Mouse (Mus musculus): ENCODE measurements at regions not wholly inside any gene's neighbourhood (a gene's known extent, or its start where the extent isn't known, plus 50 kb on each side); places are given as distances from the start of the nearest gene placed in this dataset.

- Histone ChIP-seq H3K9me3 (ENCODE audit: control insufficient read depth, insufficient read depth, low read depth, low read length) (no peaks in the 10 kb centered on the region), H3K4me3 (ENCODE audit: insufficient read depth in 1 of 2, low read depth in 1 of 2, low read length in 2 of 2, poor library complexity in 1 of 2, severe bottlenecking in 1 of 2) (no peak overlapping the region), H3K36me3 (ENCODE audit: control insufficient read depth, insufficient read depth, low read length, poor library complexity, severe bottlenecking) (no peaks in the 10 kb centered on the region), H3K9ac (ENCODE audit: insufficient read depth, low read depth, low read length, poor library complexity, severe bottlenecking) (no peak overlapping the region), H3K4me1 (ENCODE audit: control insufficient read depth in 2 of 2, insufficient read depth in 2 of 2, low read length in 2 of 2, poor library complexity in 1 of 2) (no peaks in the 10 kb centered on the region), H3K27ac (ENCODE audit: insufficient read depth, low read depth, low read length, poor library complexity, severe bottlenecking) (no peak overlapping the region)
- TF ChIP-seq MAFK (IDR thresholded peaks at IDR 0.05; ENCODE audit: insufficient read depth, low read depth, low read length) (no peak), HCFC1 (IDR thresholded peaks at IDR 0.05; ENCODE audit: borderline replicate concordance, insufficient read depth, low read length) (no peak), ZC3H11A (IDR thresholded peaks at IDR 0.05; ENCODE audit: borderline replicate concordance, low read depth, low read length) (no peak), CHD2 (IDR thresholded peaks at IDR 0.05; ENCODE audit: low read depth, low read length) (no peak), ZNF384 (IDR thresholded peaks at IDR 0.05; ENCODE audit: low read depth, low read length) (no peak)
- in situ Hi-C loops (cut with MboI; ENCODE audit: low sequenced_read_pairs in 2 of 2, unreplicated experiment in 2 of 2): no loop called here
- no peak for DNase-seq (ENCODE audit: low read depth, low spot score)
These were observed 222.4 kb upstream of the Atp2b1 start for GRCm38 (mm10) chr10:98691816-98692215.

GRCm38 (mm10) chr10:98694690-98695370 is 219.4 kb upstream of the Atp2b1 start:
- no peaks in the 10 kb centered on the region for H3K36me3 ChIP-seq (ENCODE audit: control insufficient read depth, insufficient read depth, low read length, poor library complexity, severe bottlenecking)
- no peak overlapping the region for H3K4me3 ChIP-seq (ENCODE audit: insufficient read depth in 1 of 2, low read depth in 1 of 2, low read length in 2 of 2, poor library complexity in 1 of 2, severe bottlenecking in 1 of 2)
- no peaks in the 10 kb centered on the region for H3K9me3 ChIP-seq (ENCODE audit: control insufficient read depth, insufficient read depth, low read depth, low read length)
- no peak overlapping the region for H3K27ac ChIP-seq (ENCODE audit: insufficient read depth, low read depth, low read length, poor library complexity, severe bottlenecking)
- no peak for TF ChIP-seq MAFK (IDR thresholded peaks at IDR 0.05; ENCODE audit: insufficient read depth, low read depth, low read length)
- TF ChIP-seq CHD2 (IDR thresholded peaks at IDR 0.05; ENCODE audit: low read depth, low read length): no peak
- no peak for TF ChIP-seq ZC3H11A (IDR thresholded peaks at IDR 0.05; ENCODE audit: borderline replicate concordance, low read depth, low read length)
- TF ChIP-seq HCFC1 (IDR thresholded peaks at IDR 0.05; ENCODE audit: borderline replicate concordance, insufficient read depth, low read length): no peak
- no peak for TF ChIP-seq ZNF384 (IDR thresholded peaks at IDR 0.05; ENCODE audit: low read depth, low read length)
- no peak overlapping the region for H3K9ac ChIP-seq (ENCODE audit: insufficient read depth, low read depth, low read length, poor library complexity, severe bottlenecking)
- H3K4me1 ChIP-seq (ENCODE audit: control insufficient read depth in 2 of 2, insufficient read depth in 2 of 2, low read length in 2 of 2, poor library complexity in 1 of 2): no peaks in the 10 kb centered on the region; a peak in 1 of 4 replicates
- in situ Hi-C loops (cut with MboI; ENCODE audit: low sequenced_read_pairs in 2 of 2, unreplicated experiment in 2 of 2): no loop called here
- DNase-seq (ENCODE audit: low read depth, low spot score): no peak

GRCm38 (mm10) chr10:98695371-98695725 is 218.9 kb upstream of the Atp2b1 start:
- H3K9me3 ChIP-seq (ENCODE audit: control insufficient read depth, insufficient read depth, low read depth, low read length): no peaks in the 10 kb centered on the region
- no peak overlapping the region for H3K4me3 ChIP-seq (ENCODE audit: insufficient read depth in 1 of 2, low read depth in 1 of 2, low read length in 2 of 2, poor library complexity in 1 of 2, severe bottlenecking in 1 of 2)
- no peak overlapping the region for H3K9ac ChIP-seq (ENCODE audit: insufficient read depth, low read depth, low read length, poor library complexity, severe bottlenecking)
- H3K36me3 ChIP-seq (ENCODE audit: control insufficient read depth, insufficient read depth, low read length, poor library complexity, severe bottlenecking): no peaks in the 10 kb centered on the region
- no peak for DNase-seq (ENCODE audit: low read depth, low spot score)
- TF ChIP-seq CHD2 (IDR thresholded peaks at IDR 0.05; ENCODE audit: low read depth, low read length): no peak
- TF ChIP-seq ZNF384 (IDR thresholded peaks at IDR 0.05; ENCODE audit: low read depth, low read length): no peak
- TF ChIP-seq MAFK (IDR thresholded peaks at IDR 0.05; ENCODE audit: insufficient read depth, low read depth, low read length): no peak
- no peak for TF ChIP-seq HCFC1 (IDR thresholded peaks at IDR 0.05; ENCODE audit: borderline replicate concordance, insufficient read depth, low read length)
- no peak for TF ChIP-seq ZC3H11A (IDR thresholded peaks at IDR 0.05; ENCODE audit: borderline replicate concordance, low read depth, low read length)
- H3K27ac ChIP-seq (ENCODE audit: insufficient read depth, low read depth, low read length, poor library complexity, severe bottlenecking): no peak overlapping the region
- in situ Hi-C loops (cut with MboI; ENCODE audit: low sequenced_read_pairs in 2 of 2, unreplicated experiment in 2 of 2): no loop called here
- H3K4me1 ChIP-seq (ENCODE audit: control insufficient read depth in 2 of 2, insufficient read depth in 2 of 2, low read length in 2 of 2, poor library complexity in 1 of 2): no peaks in the 10 kb centered on the region; a peak in 1 of 4 replicates

GRCm38 (mm10) chr10:98697866-98698265 is 216.3 kb upstream of the Atp2b1 start:
- Histone ChIP-seq H3K9me3 (ENCODE audit: control insufficient read depth, insufficient read depth, low read depth, low read length) (no peaks in the 10 kb centered on the region), H3K36me3 (ENCODE audit: control insufficient read depth, insufficient read depth, low read length, poor library complexity, severe bottlenecking) (no peaks in the 10 kb centered on the region), H3K9ac (ENCODE audit: insufficient read depth, low read depth, low read length, poor library complexity, severe bottlenecking) (no peak overlapping the region), H3K4me1 (ENCODE audit: control insufficient read depth in 2 of 2, insufficient read depth in 2 of 2, low read length in 2 of 2, poor library complexity in 1 of 2) (no peaks in the 10 kb centered on the region; a peak in 1 of 4 replicates), H3K4me3 (ENCODE audit: insufficient read depth in 1 of 2, low read depth in 1 of 2, low read length in 2 of 2, poor library complexity in 1 of 2, severe bottlenecking in 1 of 2) (no peak overlapping the region), H3K27ac (ENCODE audit: insufficient read depth, low read depth, low read length, poor library complexity, severe bottlenecking) (no peak overlapping the region)
- TF ChIP-seq MAFK (IDR thresholded peaks at IDR 0.05; ENCODE audit: insufficient read depth, low read depth, low read length): no peak
- TF ChIP-seq HCFC1 (IDR thresholded peaks at IDR 0.05; ENCODE audit: borderline replicate concordance, insufficient read depth, low read length): no peak
- TF ChIP-seq ZC3H11A (IDR thresholded peaks at IDR 0.05; ENCODE audit: borderline replicate concordance, low read depth, low read length): no peak
- TF ChIP-seq ZNF384 (IDR thresholded peaks at IDR 0.05; ENCODE audit: low read depth, low read length): no peak
- no peak for TF ChIP-seq CHD2 (IDR thresholded peaks at IDR 0.05; ENCODE audit: low read depth, low read length)
- no peak for DNase-seq (ENCODE audit: low read depth, low spot score)
- in situ Hi-C loops (cut with MboI; ENCODE audit: low sequenced_read_pairs in 2 of 2, unreplicated experiment in 2 of 2): no loop called here
